Mouse (Mus musculus) liver, embryonic 18 days (tissue): ENCODE measurements around the gene Taf4. TPM values are rescaled to one million over a fixed set of nuclear protein-coding genes. Genes with fewer than 3 reads are reported as not detected.

Experiments used
- polyA plus RNA-seq: library from polyadenylated mRNA; depleted of rRNA; stranded (reverse); fragments of >200 nt; gene quantifications from 2 replicates; pipeline ENCODE4 v1.2.3, GENCODE M21; 2012; rRNA removed

Gene Taf4
- 3.0 and 4.0 TPM in 2 replicates for polyA plus RNA-seq

DNA sequence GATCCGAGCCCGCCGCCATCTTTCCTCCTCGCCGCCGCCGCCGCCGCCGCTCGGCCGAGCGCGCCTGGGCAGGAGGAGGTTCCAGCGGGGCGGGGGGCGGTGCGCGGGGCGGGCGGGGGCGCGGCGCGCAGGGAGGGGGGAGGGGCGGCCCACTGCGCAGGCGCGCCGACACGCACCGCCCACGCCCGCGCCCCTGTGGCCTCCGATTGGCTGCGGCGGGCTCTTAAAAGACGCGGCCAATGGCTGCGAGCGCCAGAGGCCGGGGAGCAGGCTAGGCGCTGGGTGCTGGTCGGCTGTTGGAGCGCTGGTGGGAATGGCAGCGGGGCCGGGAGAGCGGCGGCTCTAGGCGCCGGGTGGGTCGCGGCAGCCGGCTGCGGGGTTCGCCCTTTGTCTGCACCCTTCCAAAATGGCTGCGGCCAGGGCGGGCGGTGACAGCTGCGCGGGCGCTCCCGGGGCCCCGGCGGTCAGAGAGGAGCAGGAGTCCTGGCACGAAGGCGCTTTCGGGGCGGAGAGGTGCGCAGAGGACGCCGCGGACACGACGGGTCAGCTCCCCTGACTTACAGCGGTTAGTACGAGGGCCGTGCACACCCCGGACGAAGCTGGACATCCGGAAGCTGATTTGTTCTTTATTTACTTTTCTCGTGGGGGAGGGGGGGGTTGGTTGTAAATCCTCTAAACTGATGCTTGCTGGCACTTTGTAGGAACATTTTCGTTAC, at the start of gene Taf4:
Gene Taf4, minus strand, starts transcription at position 19 of the 716 bp plus-strand sequence.

DNA sequence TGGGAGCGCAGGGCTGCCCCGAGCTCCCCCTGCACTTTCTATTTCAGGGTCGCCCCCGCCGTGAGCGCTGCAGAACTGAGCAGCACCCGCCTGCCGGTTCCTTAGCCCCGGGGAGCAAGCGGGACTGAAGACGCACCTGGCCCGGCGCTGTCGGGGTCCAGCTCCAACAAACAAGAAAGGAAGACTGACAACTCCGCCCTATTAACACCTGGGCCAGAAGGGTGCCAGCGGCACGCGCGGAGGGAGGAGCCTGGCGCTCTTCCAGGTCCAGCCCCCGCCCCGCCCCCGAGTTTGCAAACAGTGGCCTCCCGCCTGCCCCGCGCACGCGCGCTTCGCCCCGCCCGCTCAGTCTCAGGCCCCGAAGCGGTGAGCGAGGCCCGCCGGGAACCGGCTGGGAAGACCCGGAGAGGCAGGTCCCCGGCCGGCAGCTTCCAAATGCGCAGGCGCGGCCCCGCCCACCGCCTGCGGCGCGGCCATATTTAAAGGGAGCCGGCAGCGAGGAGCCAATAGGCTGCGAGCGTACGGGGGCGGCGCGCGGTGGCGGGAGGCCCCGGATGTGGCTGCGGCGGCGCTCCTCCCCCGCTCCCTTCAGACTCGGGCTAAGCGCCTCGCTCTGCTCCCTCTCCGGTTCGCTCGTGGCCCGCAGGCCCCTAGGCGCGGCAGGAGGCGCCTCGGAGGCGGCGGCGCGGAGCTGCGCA, 48.1 kb upstream of the Taf4 start, which contains the start of gene Lsm14b:
Gene Lsm14b, plus strand, starts transcription at position 587 of the 698 bp plus-strand sequence.

Other genes with a start within 250 kb of the Taf4 start
- gene Lsm14b, start 48.3 kb upstream of the Taf4 start, polyA plus RNA-seq = 8.1 and 8.8 TPM in 2 replicates
- gene Psma7, start 65.8 kb upstream of the Taf4 start, polyA plus RNA-seq = 112 and 122 TPM in 2 replicates
- 1.2 and 1.5 TPM in 2 replicates for gene Ss18l1, start 65.9 kb upstream of the Taf4 start, polyA plus RNA-seq
- gene Mtg2, start 93.9 kb upstream of the Taf4 start, polyA plus RNA-seq = 8.5 and 9.7 TPM in 2 replicates
- gene Hrh3, start 127.8 kb upstream of the Taf4 start, polyA plus RNA-seq = not detected in 2 replicates
- gene Osbpl2, start 142.7 kb upstream of the Taf4 start, polyA plus RNA-seq = 6.8 and 7.0 TPM in 2 replicates
- 32.1 and 33.1 TPM in 2 replicates for gene Adrm1, start 194.8 kb upstream of the Taf4 start, polyA plus RNA-seq
- 4.1 and 6.3 TPM in 2 replicates for gene Lama5, start 249.2 kb upstream of the Taf4 start, polyA plus RNA-seq